Mouse (Mus musculus) midbrain, embryonic 10.5 days (tissue): ENCODE results near the gene Dennd4a. TPM values are rescaled to one million over a fixed set of nuclear protein-coding genes. Genes with fewer than 3 reads are reported as not detected.

Source experiments
- DNase-seq: peaks from one replicate; pipeline ENCODE4 v3.0.0-alpha.2; 2017; ENCODE audit warnings: low spot score
- H3K27ac ChIP-seq: fragments of 300-500 bp; sonication (generic); replicated peaks from 2 replicates; pipeline ENCODE4 v1.5.1; 2016; ENCODE audit warnings: mild to moderate bottlenecking
- H3K27me3 ChIP-seq: fragments of 300-500 bp; sonication (generic); 2 replicates; pipeline ENCODE4 v1.6.1; 2016; ENCODE audit warnings: low read depth, mild to moderate bottlenecking; ENCODE audit not compliant: poor library complexity, severe bottlenecking
- H3K36me3 ChIP-seq: fragments of 300-500 bp; sonication (generic); 2 replicates; pipeline ENCODE4 v1.6.1; 2016; ENCODE audit warnings: mild to moderate bottlenecking, moderate library complexity
- H3K4me1 ChIP-seq: fragments of 300-500 bp; sonication (generic); 2 replicates; pipeline ENCODE4 v1.6.1; 2016
- H3K4me3 ChIP-seq: fragments of 300-500 bp; sonication (generic); 2 replicates; pipeline ENCODE4 v1.5.1; 2016; ENCODE audit warnings: mild to moderate bottlenecking, moderate library complexity
- H3K9me3 ChIP-seq: fragments of 300-500 bp; sonication (generic); replicated peaks from 2 replicates; pipeline ENCODE4 v1.6.1; 2016; ENCODE audit warnings: mild to moderate bottlenecking
- WGBS: fragments of 180-500 bp; shearing (Covaris S2); methylation state at CpG from one replicate; pipeline ENCODE4 v1.1.7; 2016; 5-methylcytosine and 5-hydroxymethylcytosine counted together
- polyA plus RNA-seq: library from polyadenylated mRNA; unstranded; fragments of >200 nt; fragmentation: Nextera tagmentation; extraction: Ambion mirVana; gene quantifications from 2 replicates; pipeline ENCODE4 v1.2.1, GENCODE M21; 2016

Gene Dennd4a
- polyA plus RNA-seq, 1 experiment from 2014 or later = 6.7 TPM

GRCm38 (mm10) chr9:64834418-64834817, 23.3 kb downstream of the Dennd4a start:
- no peaks in the 10 kb centered on the region for H3K9me3 ChIP-seq
- no peaks in the 10 kb centered on the region for H3K4me1 ChIP-seq
- H3K36me3 ChIP-seq = no peaks in the 10 kb centered on the region
- no peaks in the 10 kb centered on the region for H3K27me3 ChIP-seq
- DNase-seq = no peak
- H3K4me3 ChIP-seq = no peak overlapping the region
- WGBS = 81% methylated on average over 3 of the region's 3 CpGs
- H3K27ac ChIP-seq = no peak overlapping the region

- Histone ChIP-seq H3K9me3 (no peaks in the 10 kb centered on the region), H3K4me1 (no peaks in the 10 kb centered on the region), H3K4me3 (no peak overlapping the region), H3K27me3 (no peaks in the 10 kb centered on the region), H3K27ac (no peak overlapping the region), H3K36me3 (peaks cover 8% of the 10 kb centered on the region; the same call in 1 of the 2 replicates)
- WGBS = 92% methylated on average over 4 of the region's 4 CpGs
- DNase-seq = no peak
These were observed 34.2 kb downstream of the Dennd4a start for GRCm38 (mm10) chr9:64845355-64845754.

GRCm38 (mm10) chr9:64849548-64849947, 38.4 kb downstream of the Dennd4a start:
- Histone ChIP-seq H3K36me3 (no peaks in the 10 kb centered on the region), H3K9me3 (no peaks in the 10 kb centered on the region), H3K4me3 (no peak overlapping the region), H3K27ac (no peak overlapping the region), H3K27me3 (no peaks in the 10 kb centered on the region), H3K4me1 (no peaks in the 10 kb centered on the region)
- 81% methylated on average over 1 of the region's 1 CpGs for WGBS
- no peak for DNase-seq

- H3K27ac ChIP-seq = no peak overlapping the region
- no peak overlapping the region for H3K4me3 ChIP-seq
- H3K27me3 ChIP-seq = no peaks in the 10 kb centered on the region
- DNase-seq = no peak
- no peaks in the 10 kb centered on the region for H3K4me1 ChIP-seq
- H3K36me3 ChIP-seq = peaks cover 13% of the 10 kb centered on the region
- H3K9me3 ChIP-seq = no peaks in the 10 kb centered on the region
These were observed 48.9 kb downstream of the Dennd4a start for GRCm38 (mm10) chr9:64860083-64860482.

GRCm38 (mm10) chr9:64862687-64863086, 51.5 kb downstream of the Dennd4a start:
- no peak overlapping the region for H3K27ac ChIP-seq
- no peak for DNase-seq
- no peaks in the 10 kb centered on the region for H3K27me3 ChIP-seq
- peaks cover 18% of the 10 kb centered on the region for H3K36me3 ChIP-seq
- 85% methylated on average over 2 of the region's 2 CpGs for whole genome bisulfite sequencing
- H3K4me1 ChIP-seq = no peaks in the 10 kb centered on the region
- no peaks in the 10 kb centered on the region for H3K9me3 ChIP-seq
- no peak overlapping the region for H3K4me3 ChIP-seq

GRCm38 (mm10) chr9:64886008-64886407, 74.9 kb downstream of the Dennd4a start:
- 94% methylated on average over 5 of the region's 5 CpGs for WGBS

GRCm38 (mm10) chr9:64896605-64897004, 85.5 kb downstream of the Dennd4a start:
- no peaks in the 10 kb centered on the region for H3K9me3 ChIP-seq
- no peak overlapping the region for H3K4me3 ChIP-seq
- H3K36me3 ChIP-seq = peaks cover 22% of the 10 kb centered on the region
- no peaks in the 10 kb centered on the region for H3K4me1 ChIP-seq
- WGBS = 92% methylated on average over 10 of the region's 10 CpGs
- no peak for DNase-seq
- no peak overlapping the region for H3K27ac ChIP-seq
- H3K27me3 ChIP-seq = no peaks in the 10 kb centered on the region

More at GRCm38 (mm10) chr9:64886008-64886407, 74.9 kb downstream of the Dennd4a start:
- H3K4me1 ChIP-seq = no peaks in the 10 kb centered on the region
- H3K4me3 ChIP-seq = no peak overlapping the region
- H3K27me3 ChIP-seq = no peaks in the 10 kb centered on the region
- H3K36me3 ChIP-seq = peaks cover 5% of the 10 kb centered on the region; the same call in 1 of the 2 replicates
- H3K27ac ChIP-seq = no peak overlapping the region
- no peak for DNase-seq
- H3K9me3 ChIP-seq = no peaks in the 10 kb centered on the region

- Histone ChIP-seq H3K36me3 (peaks cover 27% of the 10 kb centered on the region), H3K4me1 (peaks cover 9% of the 10 kb centered on the region), H3K4me3 (no peak overlapping the region), H3K27ac (no peak overlapping the region), H3K27me3 (no peaks in the 10 kb centered on the region), H3K9me3 (no peaks in the 10 kb centered on the region)
- no peak for DNase-seq
- WGBS = 28% methylated on average over 4 of the region's 4 CpGs
These were observed 91.7 kb downstream of the Dennd4a start for GRCm38 (mm10) chr9:64902866-64903265.

- Histone ChIP-seq H3K27ac (no peak overlapping the region), H3K27me3 (no peaks in the 10 kb centered on the region), H3K4me3 (no peak overlapping the region), H3K9me3 (no peaks in the 10 kb centered on the region), H3K36me3 (peaks cover 22% of the 10 kb centered on the region), H3K4me1 (peaks cover 9% of the 10 kb centered on the region)
- peak; percentile 66 for DNase-seq
- WGBS = 74% methylated on average over 3 of the region's 3 CpGs
These were observed 92.2 kb downstream of the Dennd4a start for GRCm38 (mm10) chr9:64903386-64903785.

GRCm38 (mm10) chr9:64904917-64905640, 93.9 kb downstream of the Dennd4a start:
- H3K9me3 ChIP-seq = no peaks in the 10 kb centered on the region
- no peak overlapping the region for H3K4me3 ChIP-seq
- 89% methylated on average over 14 of the region's 14 CpGs for WGBS
- H3K4me1 ChIP-seq = peaks cover 9% of the 10 kb centered on the region
- no peak for DNase-seq
- no peaks in the 10 kb centered on the region for H3K27me3 ChIP-seq
- no peak overlapping the region for H3K27ac ChIP-seq
- peaks cover 25% of the 10 kb centered on the region for H3K36me3 ChIP-seq

- 93% methylated on average over 3 of the region's 3 CpGs for WGBS
These were observed 96.3 kb downstream of the Dennd4a start for GRCm38 (mm10) chr9:64907441-64907840.

GRCm38 (mm10) chr9:64913406-64913805, 102.3 kb downstream of the Dennd4a start:
- no peak overlapping the region for H3K4me3 ChIP-seq
- no peaks in the 10 kb centered on the region; the same call in 1 of the 2 replicates for H3K9me3 ChIP-seq
- no peak for DNase-seq
- WGBS = 96% methylated on average over 4 of the region's 4 CpGs
- no peak overlapping the region for H3K27ac ChIP-seq
- peaks cover 28% of the 10 kb centered on the region for H3K36me3 ChIP-seq
- no peaks in the 10 kb centered on the region for H3K27me3 ChIP-seq
- H3K4me1 ChIP-seq = no peaks in the 10 kb centered on the region

More at GRCm38 (mm10) chr9:64907441-64907840, 96.3 kb downstream of the Dennd4a start:
- no peaks in the 10 kb centered on the region for H3K27me3 ChIP-seq
- peaks cover 34% of the 10 kb centered on the region for H3K36me3 ChIP-seq
- no peaks in the 10 kb centered on the region for H3K9me3 ChIP-seq
- H3K27ac ChIP-seq = no peak overlapping the region
- no peak for DNase-seq
- peaks cover 5% of the 10 kb centered on the region for H3K4me1 ChIP-seq
- no peak overlapping the region for H3K4me3 ChIP-seq

GRCm38 (mm10) chr9:64913973-64914372, 102.8 kb downstream of the Dennd4a start:
- Histone ChIP-seq H3K4me1 (no peaks in the 10 kb centered on the region), H3K4me3 (no peak overlapping the region), H3K9me3 (no peaks in the 10 kb centered on the region; the same call in 1 of the 2 replicates), H3K27ac (no peak overlapping the region), H3K27me3 (no peaks in the 10 kb centered on the region), H3K36me3 (peaks cover 28% of the 10 kb centered on the region)
- DNase-seq = no peak
- WGBS = 95% methylated on average over 2 of the region's 2 CpGs
